Mouse (Mus musculus) retina, postnatal 1 day (tissue): ENCODE measurements at regions not wholly inside any gene's neighbourhood (a gene's known extent, or its start where the extent isn't known, plus 50 kb on each side); places are given as distances from the start of the nearest gene placed in this dataset.
"Not testable (repeated sequence)": the region's sequence is repeated elsewhere in the genome, so short reads cannot be mapped to it uniquely, and the experiment has no call there.

ENCODE experiments used
- DNase-seq: peaks from one replicate; pipeline ENCODE4 v3.0.0-alpha.2; 2012

GRCm38 (mm10) chr1:157048996-157049395, 59.5 kb downstream of the Tex35 start:
- DNase-seq, result no peak

DNA sequence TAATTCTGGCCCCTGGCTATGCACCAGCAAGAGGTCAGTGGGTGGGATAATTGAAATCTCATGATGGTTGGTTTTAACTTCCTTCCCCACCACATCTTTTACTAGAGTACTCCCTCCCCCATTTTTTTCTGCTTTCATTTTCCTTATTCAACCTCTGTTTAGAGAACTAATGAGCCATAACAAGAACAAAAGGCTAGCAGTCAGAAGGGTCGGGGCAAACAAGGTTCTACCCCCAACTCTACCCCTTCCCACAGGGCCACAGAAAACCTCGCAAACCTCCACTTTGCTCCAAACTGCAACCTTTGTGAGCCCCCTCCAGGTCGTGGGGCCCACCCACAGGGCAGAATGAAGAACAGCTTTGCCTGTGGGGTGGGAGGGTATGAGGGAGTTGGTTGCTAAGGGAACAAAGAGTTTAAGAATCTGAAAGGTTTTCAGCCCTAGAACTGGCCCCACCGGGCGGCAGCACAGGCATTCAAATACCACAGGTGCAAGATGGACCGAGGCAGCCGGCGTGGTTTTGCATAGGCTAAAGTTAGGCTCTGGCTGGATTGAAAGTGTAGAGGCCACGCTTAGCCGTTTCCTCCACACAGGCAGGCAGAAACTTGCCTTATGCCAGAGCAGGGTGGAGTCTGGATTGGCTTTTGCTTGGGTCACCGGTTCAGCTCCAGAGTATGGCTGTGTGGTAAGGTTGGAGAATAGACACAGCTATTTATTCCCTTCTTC, 60.1 kb downstream of the Tex35 start:
- peak; percentile 60 for DNase-seq

- DNase-seq, result peak; percentile 45
These were observed 60.7 kb downstream of the Tex35 start for GRCm38 (mm10) chr1:157047751-157048200.

DNA sequence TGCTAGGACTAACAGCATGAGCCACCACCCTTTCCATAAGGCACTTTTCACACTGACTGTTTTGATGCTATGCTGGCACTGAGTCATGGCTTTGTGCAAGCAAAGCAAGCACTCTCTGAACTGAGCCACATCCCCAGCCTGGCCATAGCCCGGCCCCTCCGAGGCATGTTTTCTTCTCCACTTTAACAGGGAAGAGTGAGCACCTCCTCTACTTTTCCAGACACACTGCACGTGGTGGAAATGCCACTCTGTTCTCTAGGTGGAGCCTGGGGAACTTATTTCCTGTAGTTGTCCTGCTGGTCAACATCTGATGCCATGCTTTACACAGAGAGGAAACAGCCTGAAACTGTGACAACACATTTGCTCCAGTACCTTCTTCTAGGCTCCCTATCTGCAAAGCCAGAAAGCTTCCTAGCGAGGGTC, 61.7 kb downstream of the Tex35 start:
- DNase-seq, result no peak

DNA sequence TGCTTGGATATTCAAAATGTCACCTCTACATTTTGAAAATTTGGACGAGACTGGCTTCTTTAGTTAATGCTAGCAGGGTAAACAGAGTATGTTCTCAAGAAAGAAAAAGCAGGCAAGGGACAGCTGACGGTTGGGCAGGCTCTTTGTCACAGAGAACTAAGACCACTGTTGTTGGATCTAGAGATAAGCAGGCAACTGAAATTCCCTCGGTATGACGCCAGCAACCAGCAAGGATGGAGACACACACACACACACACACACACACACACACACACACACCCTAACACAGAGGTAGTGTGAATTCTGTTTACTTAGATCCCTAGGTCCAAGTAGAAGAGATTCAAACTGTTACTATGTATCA, 68.7 kb downstream of the Tex35 start:
- DNase-seq, result no peak

DNA sequence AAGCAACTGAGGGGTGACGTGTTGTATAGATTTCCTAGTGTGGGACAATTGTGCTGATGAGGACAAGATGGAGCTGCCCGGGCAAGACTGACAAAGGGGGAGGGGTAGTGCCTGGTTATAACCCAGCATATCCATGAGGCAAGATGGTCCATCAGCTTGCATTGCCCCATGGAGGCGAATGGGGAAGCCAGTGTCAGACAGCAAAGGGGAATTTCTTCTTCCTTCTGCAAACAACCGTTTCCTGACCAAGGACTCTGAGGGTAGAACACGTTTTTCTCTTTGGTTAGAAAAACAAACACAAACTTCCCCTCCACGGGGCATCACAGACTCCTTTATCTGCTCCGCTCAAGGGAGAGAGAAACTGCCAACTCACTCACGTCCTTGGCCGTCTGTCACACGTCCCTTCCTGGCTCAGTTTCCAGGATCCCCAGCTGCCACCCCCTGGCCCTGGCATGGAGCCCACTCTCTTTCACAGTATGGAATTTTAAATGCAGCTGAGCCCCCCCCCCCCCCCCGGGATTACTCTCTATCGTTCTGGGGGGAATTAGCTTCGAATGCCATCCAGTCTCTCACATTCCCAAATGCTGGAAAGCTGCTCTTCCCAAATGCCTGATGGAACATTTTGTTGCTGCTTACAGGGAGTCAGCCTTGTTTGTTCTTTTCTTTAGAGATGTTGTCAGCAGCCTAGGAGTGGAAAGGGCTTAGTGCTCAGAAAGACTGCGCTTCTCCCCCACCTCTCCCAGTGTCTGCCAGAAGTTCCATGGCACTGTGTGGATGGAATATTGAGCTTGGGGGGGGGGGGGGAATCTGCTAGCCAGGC, 69.3 kb downstream of the Tex35 start:
- peak; percentile 79 for DNase-seq

DNA sequence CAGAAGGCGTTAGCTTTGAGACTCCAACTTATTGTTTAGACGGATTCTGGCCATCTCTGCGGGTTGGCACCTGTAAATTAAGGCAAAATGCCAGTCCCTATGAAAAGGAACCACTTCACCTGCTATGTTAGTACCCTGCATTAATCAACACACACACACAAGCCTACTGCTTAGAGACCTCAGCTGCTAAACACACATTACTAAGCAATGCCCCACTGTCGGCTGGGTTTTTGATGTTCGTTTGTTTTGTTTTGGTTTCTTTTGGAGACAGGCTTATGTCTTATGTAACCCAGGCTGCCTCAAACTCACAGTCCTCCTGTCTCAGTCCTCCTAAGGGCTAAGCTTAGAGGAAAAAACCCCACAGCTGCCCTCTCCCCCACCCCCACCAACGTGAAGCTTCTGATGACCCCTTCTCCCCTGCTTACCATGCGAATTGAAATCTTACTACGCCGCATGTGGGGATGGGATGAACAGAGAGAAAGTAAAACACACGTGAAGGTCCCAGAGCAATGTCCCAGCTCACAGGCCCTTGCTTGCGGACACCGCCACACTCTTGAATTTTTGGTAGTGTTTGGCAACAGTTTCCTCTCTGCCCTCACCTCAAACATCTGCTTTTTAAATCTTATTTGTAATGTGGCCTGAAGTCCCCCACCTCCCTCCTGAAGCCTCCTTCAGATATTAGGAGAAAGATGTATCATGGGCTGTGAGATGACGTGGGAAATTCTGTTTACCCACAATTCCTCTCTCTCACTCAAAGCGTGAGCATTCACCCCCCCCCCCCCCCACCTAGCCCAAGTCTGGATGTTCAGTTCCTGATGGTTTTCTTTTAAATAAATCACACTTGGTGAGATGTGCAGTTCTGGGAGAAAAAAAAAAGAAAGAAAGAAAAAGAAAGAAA, 70.1 kb downstream of the Tex35 start:
- no peak for DNase-seq

DNA sequence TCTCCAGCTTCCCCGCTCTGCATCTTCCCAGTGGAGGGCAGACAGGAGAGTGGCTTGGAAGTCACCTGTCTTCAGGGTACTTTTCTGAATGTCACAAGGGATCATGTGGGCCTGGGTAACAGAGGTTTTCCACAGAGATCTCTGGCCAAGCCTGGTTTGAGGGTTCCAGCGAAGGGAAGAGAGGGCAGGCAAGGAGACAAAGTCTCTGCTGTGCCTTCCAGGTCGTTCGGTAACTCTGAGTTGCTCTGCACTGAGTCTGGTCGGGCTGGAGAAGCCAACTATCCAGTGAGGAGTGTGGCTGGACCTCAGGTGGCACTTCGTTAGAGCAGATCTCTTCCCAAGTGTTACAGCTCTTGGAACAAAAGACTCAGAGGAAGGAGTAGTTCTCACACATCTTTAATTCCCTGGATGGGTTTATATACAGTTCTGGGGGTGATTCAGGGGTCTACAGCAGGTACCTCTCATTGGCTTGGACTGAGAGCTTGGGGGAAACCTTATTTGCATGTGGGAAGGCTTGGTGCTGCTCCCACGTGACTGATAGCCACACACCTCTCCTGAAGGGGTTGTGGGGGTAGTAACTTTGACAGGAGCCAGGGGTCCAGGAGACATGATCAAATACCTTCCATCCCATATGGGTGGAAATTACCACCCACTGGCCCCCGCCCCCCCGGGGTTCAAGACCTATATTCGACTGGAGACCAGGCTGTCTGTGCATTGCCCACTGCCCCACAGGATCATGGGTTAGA, 71.1 kb downstream of the Tex35 start:
- DNase-seq, result no peak

DNA sequence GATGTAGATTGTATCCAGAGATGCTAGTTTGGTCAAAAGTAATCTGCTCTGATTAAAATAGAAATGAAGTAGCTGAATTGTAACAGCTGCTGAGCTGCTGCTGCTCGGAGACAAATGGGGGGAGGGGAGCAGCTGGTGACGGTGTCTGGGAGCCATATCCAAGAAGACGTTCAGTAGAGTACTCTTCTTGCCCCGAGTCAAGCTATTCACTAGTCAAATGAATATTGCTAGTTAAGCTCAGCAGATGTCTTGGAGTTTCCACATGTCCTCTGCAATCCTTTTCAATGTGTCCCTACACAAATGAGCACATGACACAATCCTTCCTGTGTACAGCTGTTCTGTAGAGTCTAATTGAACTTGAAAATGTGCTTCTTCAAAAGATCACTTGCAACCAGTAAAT, 71.7 kb downstream of the Tex35 start:
- DNase-seq, result peak; percentile 69

DNA sequence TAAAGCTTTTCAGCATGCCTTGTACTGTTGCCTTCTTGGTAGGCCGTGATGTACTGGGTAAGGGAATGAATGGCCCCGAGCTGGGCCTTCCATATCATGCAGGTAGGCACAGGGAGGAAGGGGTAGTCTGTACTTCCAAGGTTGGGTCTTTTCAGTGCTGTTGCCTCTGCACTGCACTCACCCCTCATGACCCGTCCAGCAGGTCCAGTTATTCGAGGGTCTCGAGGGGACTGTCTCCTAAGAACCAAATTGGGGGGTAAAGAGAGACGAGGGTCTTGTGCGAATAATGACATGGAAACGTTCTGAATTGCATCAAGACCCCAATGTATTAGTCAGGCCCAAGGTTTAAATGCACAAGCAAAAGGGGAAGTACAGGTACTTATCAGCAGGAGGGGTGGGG, 73.3 kb downstream of the Tex35 start:
- DNase-seq, result not testable (repeated sequence)

GRCm38 (mm10) chr1:157028682-157029081, 79.8 kb downstream of the Tex35 start:
- no peak for DNase-seq

- DNase-seq, result no peak
These were observed 80.8 kb downstream of the Tex35 start for GRCm38 (mm10) chr1:157027681-157028080.

DNA sequence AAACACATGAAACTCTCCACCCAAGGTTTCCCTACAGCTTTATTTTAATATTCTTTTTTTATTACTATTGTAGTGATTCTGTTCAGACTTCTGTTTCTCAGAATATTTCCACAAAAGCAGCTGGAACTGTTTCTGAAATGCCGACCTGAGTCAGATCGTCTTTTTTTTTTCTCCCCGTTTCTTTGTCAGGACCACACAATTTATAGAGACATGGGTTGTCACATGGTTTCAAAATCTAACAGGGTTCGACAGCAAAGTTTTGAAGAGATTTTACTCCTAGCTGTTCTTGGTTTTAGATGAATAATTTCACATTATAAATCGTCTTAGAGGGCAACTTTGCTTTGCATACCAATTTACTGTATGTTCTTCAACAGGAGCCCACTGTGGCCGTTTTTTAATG, 84.0 kb upstream of the Ralgps2 start:
- no peak for DNase-seq

DNA sequence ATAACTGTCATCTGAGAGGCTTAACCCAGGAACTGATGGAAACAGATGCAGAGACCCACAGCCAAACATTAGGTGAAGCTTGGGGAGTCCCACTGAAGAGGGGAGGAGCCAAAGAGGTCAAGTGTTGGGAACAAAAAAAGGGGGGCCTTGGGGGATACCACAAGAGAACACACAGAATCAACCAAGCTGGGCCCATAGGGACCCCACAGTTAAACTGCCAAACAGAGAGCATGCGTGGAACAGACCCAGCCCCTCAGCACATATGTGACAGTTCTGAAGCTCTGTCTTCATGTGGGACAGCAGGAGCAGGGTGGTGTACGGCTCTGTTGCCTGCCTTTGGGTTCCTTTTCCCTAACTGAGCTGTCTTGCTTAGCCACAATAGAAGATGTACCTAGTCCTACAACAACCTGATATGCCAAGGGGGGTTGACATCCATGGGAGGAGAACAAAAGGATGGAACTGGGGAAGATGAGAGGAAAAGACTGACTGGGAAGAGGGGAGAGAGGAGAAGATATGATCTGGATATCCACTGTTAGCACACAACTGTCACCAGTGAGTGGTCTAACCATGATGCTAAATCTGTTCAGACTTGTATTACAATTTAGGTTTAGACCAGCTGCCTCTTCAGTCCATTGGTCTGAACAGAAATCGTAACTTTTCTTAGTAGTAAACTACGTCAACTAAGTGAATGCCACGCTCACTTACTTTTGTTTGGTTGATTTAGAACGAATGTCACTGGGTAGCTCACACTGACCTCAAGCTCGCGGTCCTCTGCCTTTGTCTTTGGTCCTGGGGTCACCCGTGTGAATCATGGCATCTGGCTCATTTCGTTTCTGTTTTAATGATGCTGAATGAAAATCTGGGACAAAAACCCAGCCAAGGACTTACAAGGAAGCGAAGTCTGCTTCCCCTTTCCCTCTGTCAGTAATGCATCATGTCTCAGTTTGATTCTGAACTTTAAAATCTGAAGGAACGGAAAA, 83.3 kb upstream of the Ralgps2 start:
- peak; percentile 61 for DNase-seq

DNA sequence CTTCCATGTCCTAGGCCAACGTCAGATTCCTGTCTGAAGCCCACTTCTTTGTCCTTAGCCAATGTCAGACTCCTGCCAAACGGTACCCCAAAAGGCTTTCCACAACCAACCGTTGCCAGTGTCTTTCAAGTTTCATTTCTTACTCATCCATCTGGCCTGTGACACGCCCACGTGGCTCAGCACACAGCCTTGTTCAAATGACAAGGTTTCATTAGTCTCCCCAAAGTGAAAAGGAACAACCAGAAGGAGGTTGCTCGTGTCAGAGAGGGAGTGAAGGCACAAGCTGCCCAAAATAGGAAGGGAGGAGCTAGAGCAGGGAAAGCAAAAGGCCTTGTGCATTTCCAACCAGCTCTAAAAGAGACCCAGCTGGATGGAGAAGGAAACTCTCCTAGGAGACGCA, 80.5 kb upstream of the Ralgps2 start:
- DNase-seq, result no peak

DNA sequence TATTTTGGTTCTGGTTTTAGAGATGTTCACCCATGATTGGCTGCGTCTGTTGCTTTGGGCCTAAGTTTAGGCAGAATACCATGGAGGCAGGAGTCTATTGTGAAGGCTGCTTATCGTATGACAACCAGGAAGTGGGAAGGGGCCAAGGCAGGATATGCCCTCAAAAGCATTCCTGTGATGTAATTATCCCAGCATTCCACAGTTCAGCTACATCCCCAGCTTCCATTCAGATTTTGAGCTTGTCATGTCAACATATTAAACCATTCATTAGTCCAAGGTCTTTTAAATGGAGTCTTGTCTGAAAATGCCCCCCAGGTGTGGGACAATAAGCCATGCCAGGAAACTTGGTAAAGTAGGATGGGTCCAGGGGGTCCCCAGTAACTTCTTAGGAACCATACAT, 79.3 kb upstream of the Ralgps2 start:
- DNase-seq, result no peak

- DNase-seq, result no peak
These were observed 78.0 kb upstream of the Ralgps2 start for GRCm38 (mm10) chr1:157017198-157017994.

DNA sequence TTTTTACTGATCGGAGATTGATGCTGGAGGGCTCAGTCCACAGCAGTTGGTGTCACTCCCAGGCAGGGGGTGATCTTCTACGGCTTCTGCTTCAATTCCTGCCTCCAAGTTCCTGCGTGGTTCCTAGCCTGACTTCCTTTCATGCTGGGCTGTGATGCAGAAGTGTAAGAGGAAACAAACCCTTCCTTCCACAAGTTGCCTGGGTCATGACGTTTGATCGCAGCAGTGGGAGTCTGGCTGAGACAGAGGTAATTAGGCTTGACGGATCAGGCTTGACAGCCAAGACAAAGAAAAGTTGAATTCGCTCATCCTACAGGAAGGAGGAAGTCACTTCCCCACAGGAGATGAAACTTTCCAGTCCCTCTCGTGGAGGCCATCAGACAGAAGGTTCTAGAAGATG, 77.2 kb upstream of the Ralgps2 start:
- peak; percentile 85 for DNase-seq

DNA sequence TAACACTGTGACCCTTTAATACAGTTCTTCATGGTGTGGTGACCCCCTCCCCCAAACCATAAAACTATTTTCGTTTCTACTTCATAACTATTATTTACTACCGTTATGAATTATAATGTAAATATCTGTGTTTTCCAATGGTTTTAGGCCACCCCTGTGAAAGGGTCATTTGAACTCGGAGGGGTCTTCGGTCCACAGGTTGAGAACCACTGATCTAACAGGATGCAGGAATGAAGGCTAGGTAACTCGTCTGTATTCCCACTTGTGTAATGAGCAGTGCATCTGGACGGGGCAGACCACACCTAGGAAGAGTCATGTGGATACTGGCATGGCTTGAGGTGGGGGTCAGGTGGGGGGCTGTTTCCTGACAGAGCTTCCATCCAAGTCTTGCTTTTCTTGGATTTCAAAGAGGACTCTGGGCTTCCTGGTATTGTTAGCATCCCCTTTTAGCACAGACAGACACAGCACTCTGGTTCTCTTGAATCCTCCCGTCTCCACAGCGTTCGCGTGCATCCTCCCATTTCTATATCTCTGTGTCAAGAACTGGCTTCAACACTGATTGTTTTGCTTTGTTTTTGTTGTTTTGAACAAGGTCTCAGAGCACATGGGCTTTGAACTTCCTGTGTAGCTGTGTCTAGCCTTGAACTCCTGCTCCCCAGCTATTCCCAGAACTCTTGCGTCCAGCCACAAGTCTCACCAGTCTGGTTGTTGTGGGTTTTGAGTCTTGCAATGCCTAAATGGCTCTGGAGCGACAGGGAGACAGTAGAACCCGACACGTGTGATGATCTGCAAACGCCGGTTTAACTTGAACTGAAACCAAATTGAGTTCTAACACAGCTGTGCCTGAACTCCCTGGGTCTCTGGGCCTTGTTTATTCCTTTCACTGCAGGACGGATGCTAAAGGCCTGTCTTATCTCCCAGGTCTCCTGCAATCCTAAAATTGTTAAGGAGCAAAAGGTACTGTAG, 75.4 kb upstream of the Ralgps2 start:
- DNase-seq, result no peak
